Mouse (Mus musculus): ENCODE data around the gene Cdk18. TPM values are rescaled to one million over a fixed set of nuclear protein-coding genes. Genes with fewer than 3 reads are reported as not detected.

The Cdk18 gene
- polyA plus RNA-seq, 1 experiment from 2014 or later = 33.7 TPM

DNA sequence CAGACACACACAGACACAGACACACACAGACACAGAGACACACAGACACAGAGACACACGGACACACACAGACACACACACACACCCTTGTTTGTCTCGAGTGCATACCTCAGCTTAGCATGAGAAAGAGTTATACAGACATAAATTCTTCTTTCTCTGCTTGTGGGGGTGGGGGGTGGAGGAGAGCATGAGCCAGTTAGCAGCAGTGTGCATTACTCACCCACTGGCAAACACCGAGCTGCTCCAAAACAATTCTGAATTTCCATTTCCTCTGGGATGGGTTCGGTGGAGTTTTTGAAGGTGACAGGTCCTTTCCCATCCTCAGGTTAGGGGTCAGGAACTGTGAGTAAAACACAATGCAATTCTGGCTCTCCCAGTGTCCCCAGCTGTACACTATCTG is 40.5 kb downstream of the Cdk18 start:
- 60% methylated on average over 4 of the region's 4 CpGs for WGBS
- Histone ChIP-seq H3K27ac (ENCODE audit: low read depth, low read length) (no peak overlapping the region), H3K36me3 (ENCODE audit: control insufficient read depth, insufficient read depth) (no peaks in the 10 kb centered on the region), H3K27me3 (replicated peaks; ENCODE audit: control insufficient read depth, insufficient read depth, low read length) (no peaks in the 10 kb centered on the region), H3K9ac (ENCODE audit: low read depth, low read length) (no peak overlapping the region), H3K4me3 (ENCODE audit: low read depth, low read length) (no peak overlapping the region), H3K4me2 (replicated peaks; ENCODE audit: low read depth) (no peak overlapping the region), H3K9me3 (ENCODE audit: control insufficient read depth) (no peaks in the 10 kb centered on the region), H3K4me1 (replicated peaks; ENCODE audit: control insufficient read depth, insufficient read depth, low read length) (no peaks in the 10 kb centered on the region)
- no peak for ATAC-seq
- TF ChIP-seq CTCF (IDR thresholded peaks at IDR 0.05; ENCODE audit: low read depth) = no peak

DNA sequence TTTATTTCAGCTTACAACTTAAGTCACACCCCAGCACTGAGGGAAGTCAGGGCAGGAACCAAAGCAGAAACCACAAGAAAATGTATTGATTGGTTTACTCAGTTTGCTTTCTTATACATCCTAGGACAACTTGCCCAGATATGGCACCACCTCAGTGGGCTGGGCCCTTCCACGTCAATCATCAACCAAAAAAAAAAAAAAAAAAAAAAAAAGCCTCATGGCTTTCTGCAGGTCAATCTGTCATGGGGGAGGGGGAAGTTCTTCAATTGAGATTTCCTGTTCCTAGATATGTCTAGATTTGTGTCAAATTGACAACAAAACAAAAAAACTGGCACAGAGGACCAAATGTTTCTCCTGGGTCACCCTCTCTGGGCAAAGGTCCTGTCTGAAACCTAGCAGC is 41.4 kb downstream of the Cdk18 start:
- H3K4me3 ChIP-seq (ENCODE audit: low read depth, low read length) = no peak overlapping the region
- TF ChIP-seq CTCF (IDR thresholded peaks at IDR 0.05; ENCODE audit: low read depth) = no peak
- H3K4me2 ChIP-seq (replicated peaks; ENCODE audit: low read depth) = no peak overlapping the region
- WGBS = 29% methylated on average over 1 of the region's 1 CpGs
- H3K4me1 ChIP-seq (replicated peaks; ENCODE audit: control insufficient read depth, insufficient read depth, low read length) = no peaks in the 10 kb centered on the region
- no peak overlapping the region for H3K9ac ChIP-seq (ENCODE audit: low read depth, low read length)
- no peaks in the 10 kb centered on the region for H3K9me3 ChIP-seq (ENCODE audit: control insufficient read depth)
- no peaks in the 10 kb centered on the region for H3K27me3 ChIP-seq (replicated peaks; ENCODE audit: control insufficient read depth, insufficient read depth, low read length)
- no peak overlapping the region for H3K27ac ChIP-seq (ENCODE audit: low read depth, low read length)
- no peaks in the 10 kb centered on the region for H3K36me3 ChIP-seq (ENCODE audit: control insufficient read depth, insufficient read depth)
- ATAC-seq = no peak

DNA sequence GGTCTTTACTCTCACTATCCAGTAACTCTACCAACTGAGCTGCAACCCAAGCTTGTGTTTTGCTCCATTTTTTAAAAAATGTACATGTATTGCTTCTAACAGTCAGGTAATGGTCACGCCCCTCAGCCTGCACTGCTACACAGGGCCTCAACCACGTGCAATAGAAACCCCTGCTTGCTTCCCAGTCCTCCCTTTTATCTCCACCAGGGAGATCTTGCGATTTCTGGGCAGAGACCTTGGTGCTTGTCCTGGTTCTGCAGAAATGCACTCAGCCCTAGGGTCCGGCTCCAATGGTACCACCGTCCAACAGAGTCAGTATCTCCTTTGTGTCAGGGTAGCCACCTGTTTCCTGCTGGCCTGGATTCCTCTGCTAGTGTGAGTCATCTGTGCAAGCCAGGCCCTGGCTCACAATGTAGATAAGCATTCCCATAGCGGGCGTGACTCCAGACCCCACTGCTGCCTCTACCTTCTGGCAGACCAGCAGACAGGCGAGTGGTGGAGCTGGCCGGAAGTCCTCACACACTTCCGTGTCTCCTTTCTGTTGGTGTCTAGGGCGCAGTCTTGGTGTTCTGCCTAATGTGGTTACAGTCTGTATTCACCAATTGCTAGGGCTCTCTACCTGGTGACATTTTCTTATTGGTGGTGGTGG is 44.0 kb downstream of the Cdk18 start:
- H3K4me2 ChIP-seq (replicated peaks; ENCODE audit: low read depth) = no peak overlapping the region
- no peak for TF ChIP-seq CTCF (IDR thresholded peaks at IDR 0.05; ENCODE audit: low read depth)
- H3K36me3 ChIP-seq (ENCODE audit: control insufficient read depth, insufficient read depth) = no peaks in the 10 kb centered on the region
- 42% methylated on average over 11 of the region's 11 CpGs for WGBS
- no peak overlapping the region for H3K9ac ChIP-seq (ENCODE audit: low read depth, low read length)
- no peak overlapping the region for H3K4me3 ChIP-seq (ENCODE audit: low read depth, low read length)
- no peaks in the 10 kb centered on the region for H3K9me3 ChIP-seq (ENCODE audit: control insufficient read depth)
- no peaks in the 10 kb centered on the region for H3K4me1 ChIP-seq (replicated peaks; ENCODE audit: control insufficient read depth, insufficient read depth, low read length)
- peak; percentile 71 for ATAC-seq
- no peaks in the 10 kb centered on the region for H3K27me3 ChIP-seq (replicated peaks; ENCODE audit: control insufficient read depth, insufficient read depth, low read length)
- H3K27ac ChIP-seq (ENCODE audit: low read depth, low read length) = no peak overlapping the region; the same call in none of the 2 replicates

DNA sequence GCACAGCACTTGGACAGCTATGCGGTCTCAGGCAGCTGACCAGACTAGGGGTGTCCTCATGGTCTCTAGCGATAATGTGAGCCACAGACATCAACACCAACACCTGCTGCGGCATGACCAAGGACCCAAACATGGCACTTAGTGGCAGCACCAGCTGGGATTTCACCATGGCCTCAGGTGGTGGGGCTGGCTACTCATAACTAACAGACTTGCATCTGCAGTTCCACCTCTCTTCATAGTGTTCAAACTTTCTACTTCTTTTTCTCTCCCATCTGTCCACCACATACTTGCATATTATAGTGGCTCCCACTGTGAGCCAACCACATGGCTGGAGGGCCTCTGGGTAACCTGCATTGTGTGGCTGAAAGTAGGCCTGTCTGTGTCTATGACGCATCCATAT is 46.2 kb downstream of the Cdk18 start:
- no peak for TF ChIP-seq CTCF (IDR thresholded peaks at IDR 0.05; ENCODE audit: low read depth)
- Histone ChIP-seq H3K9ac (ENCODE audit: low read depth, low read length) (no peak overlapping the region), H3K27me3 (replicated peaks; ENCODE audit: control insufficient read depth, insufficient read depth, low read length) (no peaks in the 10 kb centered on the region), H3K4me3 (ENCODE audit: low read depth, low read length) (no peak overlapping the region), H3K4me2 (replicated peaks; ENCODE audit: low read depth) (no peak overlapping the region), H3K9me3 (ENCODE audit: control insufficient read depth) (no peaks in the 10 kb centered on the region), H3K4me1 (replicated peaks; ENCODE audit: control insufficient read depth, insufficient read depth, low read length) (no peaks in the 10 kb centered on the region), H3K27ac (ENCODE audit: low read depth, low read length) (no peak overlapping the region), H3K36me3 (ENCODE audit: control insufficient read depth, insufficient read depth) (no peaks in the 10 kb centered on the region)
- ATAC-seq = no peak
- 95% methylated on average over 4 of the region's 4 CpGs for WGBS

DNA sequence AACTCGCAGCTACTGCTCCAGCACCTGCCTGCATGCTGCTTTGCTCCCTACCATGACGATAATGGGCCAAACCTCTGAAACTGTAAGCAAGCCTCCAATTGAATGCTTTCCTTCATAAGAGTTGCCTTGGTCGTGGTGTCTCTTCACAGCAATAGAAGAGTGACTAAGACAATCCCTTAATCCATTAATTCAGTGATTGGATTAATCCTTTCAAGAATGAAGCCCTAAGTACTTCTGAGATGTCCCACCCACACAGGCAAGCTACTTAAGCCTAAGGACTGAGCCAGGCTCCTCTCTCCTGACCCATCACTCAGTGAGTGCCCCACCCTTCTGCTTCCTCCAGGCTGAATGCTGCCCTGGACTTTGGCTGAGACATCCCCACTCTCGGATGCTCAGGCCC is 49.2 kb downstream of the Cdk18 start:
- H3K4me3 ChIP-seq (ENCODE audit: low read depth, low read length) = no peak overlapping the region
- no peak overlapping the region for H3K27ac ChIP-seq (ENCODE audit: low read depth, low read length)
- H3K36me3 ChIP-seq (ENCODE audit: control insufficient read depth, insufficient read depth) = no peaks in the 10 kb centered on the region
- TF ChIP-seq CTCF (IDR thresholded peaks at IDR 0.05; ENCODE audit: low read depth) = no peak
- H3K4me1 ChIP-seq (replicated peaks; ENCODE audit: control insufficient read depth, insufficient read depth, low read length) = 0 out of 2 replicates have a peak, but pooled peaks cover 2% of the 10 kb centered on the region
- ATAC-seq = no peak
- no peaks in the 10 kb centered on the region for H3K27me3 ChIP-seq (replicated peaks; ENCODE audit: control insufficient read depth, insufficient read depth, low read length)
- H3K4me2 ChIP-seq (replicated peaks; ENCODE audit: low read depth) = no peak overlapping the region
- no peaks in the 10 kb centered on the region for H3K9me3 ChIP-seq (ENCODE audit: control insufficient read depth)
- WGBS = 71% methylated on average over 4 of the region's 4 CpGs
- no peak overlapping the region for H3K9ac ChIP-seq (ENCODE audit: low read depth, low read length)

DNA sequence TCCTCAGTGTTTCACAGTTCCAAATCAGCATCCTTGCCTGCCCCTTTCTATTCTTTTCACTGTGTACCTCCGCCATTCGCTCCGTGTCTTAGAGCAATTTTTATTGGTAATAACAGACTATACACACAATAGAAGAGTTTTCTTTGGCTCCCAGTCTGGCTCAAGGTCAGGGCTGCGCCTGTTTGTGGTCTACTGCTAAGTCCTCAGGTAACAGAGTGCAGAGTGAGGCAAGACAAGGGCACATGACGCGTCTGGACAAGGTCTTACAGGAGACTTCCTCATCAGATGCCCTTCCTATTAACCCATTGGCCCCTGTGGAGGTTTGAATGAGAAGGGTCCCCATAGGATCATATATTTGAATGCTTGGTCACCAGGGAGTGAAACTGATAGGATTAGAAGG is 49.7 kb downstream of the Cdk18 start:
- Histone ChIP-seq H3K9ac (ENCODE audit: low read depth, low read length) (no peak overlapping the region), H3K36me3 (ENCODE audit: control insufficient read depth, insufficient read depth) (no peaks in the 10 kb centered on the region), H3K27ac (ENCODE audit: low read depth, low read length) (no peak overlapping the region), H3K4me1 (replicated peaks; ENCODE audit: control insufficient read depth, insufficient read depth, low read length) (0 out of 2 replicates have a peak, but pooled peaks cover 3% of the 10 kb centered on the region), H3K27me3 (replicated peaks; ENCODE audit: control insufficient read depth, insufficient read depth, low read length) (no peaks in the 10 kb centered on the region), H3K4me2 (replicated peaks; ENCODE audit: low read depth) (no peak overlapping the region), H3K4me3 (ENCODE audit: low read depth, low read length) (no peak overlapping the region), H3K9me3 (ENCODE audit: control insufficient read depth) (no peaks in the 10 kb centered on the region)
- no peak for TF ChIP-seq CTCF (IDR thresholded peaks at IDR 0.05; ENCODE audit: low read depth)
- ATAC-seq = no peak
- WGBS = 54% methylated on average over 6 of the region's 6 CpGs
